Mouse (Mus musculus) midbrain, embryonic 16.5 days (tissue): Measurements from ENCODE around the gene Fars2. TPM values are rescaled to one million over a fixed set of nuclear protein-coding genes. Genes with fewer than 3 reads are reported as not detected.

Experiments
- ATAC-seq: fragments of 200-750 bp; cut with Nextera tagmentation; 2 replicates; pipeline ENCODE4 v1.8.0; 2017; ENCODE audit warnings: moderate TSS enrichment
- H3K27ac ChIP-seq: fragments of 300-500 bp; sonication (generic); 2 replicates; pipeline ENCODE4 v1.5.1; 2014; ENCODE audit warnings: mild to moderate bottlenecking, low read length, mixed read lengths
- H3K27me3 ChIP-seq: fragments of 300-500 bp; sonication (generic); 2 replicates; pipeline ENCODE4 v1.6.1; 2014; ENCODE audit warnings: low read depth, low read length, mixed read lengths; ENCODE audit not compliant: control insufficient read depth, insufficient read depth
- H3K36me3 ChIP-seq: fragments of 300-500 bp; sonication (generic); 2 replicates; pipeline ENCODE4 v1.6.1; 2014; ENCODE audit warnings: mild to moderate bottlenecking, low read length, moderate library complexity, mixed read lengths; ENCODE audit not compliant: control insufficient read depth, insufficient read depth
- H3K4me1 ChIP-seq: fragments of 300-500 bp; sonication (generic); 2 replicates; pipeline ENCODE4 v1.6.1; 2014; ENCODE audit warnings: mild to moderate bottlenecking, low read length, mixed read lengths; ENCODE audit not compliant: control insufficient read depth, insufficient read depth
- H3K4me2 ChIP-seq: fragments of 300-500 bp; sonication (generic); 2 replicates; pipeline ENCODE4 v1.6.1; 2014; ENCODE audit warnings: mild to moderate bottlenecking, low read length, mixed read lengths
- H3K4me3 ChIP-seq: fragments of 300-500 bp; sonication (generic); 2 replicates; pipeline ENCODE4 v1.5.1; 2014; ENCODE audit warnings: low read depth, mild to moderate bottlenecking, low read length, moderate library complexity, mixed read lengths
- H3K9ac ChIP-seq: fragments of 300-500 bp; sonication (generic); 2 replicates; pipeline ENCODE4 v1.6.1; 2014; ENCODE audit warnings: low read depth, low read length, mixed read lengths
- H3K9me3 ChIP-seq: fragments of 300-500 bp; sonication (generic); replicated peaks from 2 replicates; pipeline ENCODE4 v1.6.1; 2014; ENCODE audit warnings: mild to moderate bottlenecking, low read length, mixed read lengths; ENCODE audit not compliant: control insufficient read depth, poor library complexity, severe bottlenecking
- WGBS: fragments of 180-500 bp; shearing (Covaris S2); extraction: QIAGEN DNeasy Blood & Tissue Kit; methylation state at CpG from one replicate; pipeline ENCODE4 v1.1.7; 2014; 5-methylcytosine and 5-hydroxymethylcytosine counted together
- polyA plus RNA-seq: library from polyadenylated mRNA; unstranded; fragments of >200 nt; fragmentation: Nextera tagmentation; extraction: Ambion mirVana; gene quantifications from 2 replicates; pipeline ENCODE4 v1.2.1, GENCODE M21; 2015

Fars2 gene
- polyA plus RNA-seq, 1 experiment from 2014 or later: 29.1 TPM

DNA sequence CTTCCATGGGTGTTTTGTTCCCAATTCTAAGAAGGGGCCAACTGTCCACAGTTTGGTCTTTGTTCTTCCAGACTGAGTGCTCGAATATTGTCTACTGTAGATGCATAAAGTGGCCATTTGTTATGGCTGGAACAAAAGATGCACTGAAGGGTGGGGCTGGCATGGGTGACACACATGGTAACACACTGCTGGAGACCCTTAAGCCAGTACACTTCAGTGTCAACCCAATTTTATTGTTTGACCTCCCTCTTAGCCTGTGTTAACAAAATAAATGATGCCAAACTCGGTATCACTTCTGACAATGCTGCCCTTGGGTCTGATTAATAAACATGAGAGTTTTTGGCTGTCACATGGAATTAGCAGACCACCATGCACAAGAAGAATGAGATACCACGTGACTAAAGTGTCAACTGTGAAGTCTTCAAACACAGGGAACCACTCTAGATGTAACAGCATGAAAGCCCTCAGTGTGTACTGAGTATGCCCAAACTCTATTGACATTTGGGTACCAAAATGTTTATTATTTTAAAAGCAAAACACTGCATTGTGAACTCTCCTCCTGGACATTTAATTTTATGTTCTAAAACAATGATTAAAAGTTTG lies 590.0 kb downstream of the Fars2 start:
- ATAC-seq: no peak
- Histone ChIP-seq H3K4me3 (no peak overlapping the region), H3K4me2 (no peak overlapping the region), H3K9ac (no peak overlapping the region), H3K9me3 (no peaks in the 10 kb centered on the region), H3K27ac (no peak overlapping the region), H3K4me1 (no peaks in the 10 kb centered on the region), H3K36me3 (no peaks in the 10 kb centered on the region), H3K27me3 (no peaks in the 10 kb centered on the region)
- 27% methylated on average over 3 of the region's 3 CpGs for WGBS

DNA sequence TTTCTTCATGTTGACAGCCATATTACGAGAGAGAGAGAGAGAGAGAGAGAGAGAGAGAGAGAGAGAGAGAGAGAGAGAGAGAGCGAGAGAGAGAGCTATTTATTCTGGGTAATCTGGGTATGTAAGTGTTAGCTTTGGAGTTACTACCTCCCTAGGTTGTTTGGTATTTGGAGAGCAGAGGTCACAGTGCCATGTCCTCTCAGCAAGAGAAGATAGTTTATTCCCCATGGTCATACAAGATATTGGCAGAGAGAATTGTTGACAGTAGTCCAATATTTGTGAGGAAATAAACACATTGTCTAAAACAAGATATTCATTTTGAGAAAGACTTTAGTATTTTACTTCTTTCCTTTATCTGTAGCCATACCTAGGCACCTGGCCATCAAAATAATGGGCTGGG lies 596.9 kb downstream of the Fars2 start:
- no peaks in the 10 kb centered on the region for H3K9me3 ChIP-seq
- H3K27ac ChIP-seq: no peak overlapping the region
- WGBS: 95% methylated on average over 2 of the region's 2 CpGs

DNA sequence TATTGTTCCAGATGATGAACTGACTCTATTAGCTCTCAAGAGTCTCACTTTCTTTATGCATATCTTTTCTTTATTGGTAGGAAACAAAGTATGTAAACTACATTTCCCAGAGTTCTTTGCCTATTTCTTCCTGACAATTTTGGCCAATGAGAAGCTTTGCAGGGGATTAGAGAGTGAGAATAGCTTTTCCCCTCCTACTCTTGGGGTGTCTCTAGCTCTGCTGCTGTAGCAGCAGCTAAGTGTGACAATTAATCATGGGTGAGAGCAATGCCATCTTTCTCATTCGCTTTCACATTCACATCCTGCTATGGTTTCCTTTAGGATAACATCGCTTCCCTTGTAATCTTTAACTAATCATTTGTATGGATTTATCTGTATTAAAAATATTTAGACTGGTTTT lies 599.5 kb downstream of the Fars2 start:
- no peaks in the 10 kb centered on the region for H3K36me3 ChIP-seq
- H3K4me2 ChIP-seq: no peak overlapping the region
- H3K27me3 ChIP-seq: 0 out of 2 replicates have a peak, but pooled peaks cover 3% of the 10 kb centered on the region
- WGBS: 48% methylated on average over 2 of the region's 2 CpGs
- H3K4me3 ChIP-seq: no peak overlapping the region
- ATAC-seq: peak; percentile 86
- H3K9me3 ChIP-seq: no peaks in the 10 kb centered on the region
- H3K4me1 ChIP-seq: no peaks in the 10 kb centered on the region
- no peak overlapping the region for H3K27ac ChIP-seq
- no peak overlapping the region for H3K9ac ChIP-seq

More for the DNA sequence above, 596.9 kb downstream of the Fars2 start:
- no peaks in the 10 kb centered on the region for H3K4me1 ChIP-seq
- no peak for ATAC-seq
- H3K4me3 ChIP-seq: no peak overlapping the region
- H3K27me3 ChIP-seq: no peaks in the 10 kb centered on the region
- no peaks in the 10 kb centered on the region for H3K36me3 ChIP-seq
- H3K4me2 ChIP-seq: no peak overlapping the region
- no peak overlapping the region for H3K9ac ChIP-seq

DNA sequence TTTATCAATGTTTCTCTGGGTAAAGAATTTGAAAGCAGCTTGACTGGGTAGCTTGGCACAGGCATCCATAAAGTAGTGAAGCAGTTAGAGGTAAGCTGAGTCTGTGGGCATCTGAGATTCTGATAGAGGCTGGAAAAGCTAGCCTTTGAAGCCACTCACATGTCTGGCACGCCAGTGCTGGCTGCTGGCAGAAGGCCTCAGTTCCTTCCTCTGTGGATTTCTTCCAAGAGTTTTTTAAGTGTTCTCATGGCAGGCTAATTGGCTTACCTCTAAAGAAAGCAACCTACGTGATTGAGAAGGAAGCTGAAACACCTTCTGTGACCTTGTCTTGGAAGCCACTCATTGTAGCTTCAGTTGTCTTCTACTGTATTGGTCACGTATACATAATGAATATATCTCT lies 600.2 kb downstream of the Fars2 start:
- H3K4me2 ChIP-seq: no peak overlapping the region
- no peak for ATAC-seq
- H3K27ac ChIP-seq: no peak overlapping the region
- no peaks in the 10 kb centered on the region for H3K36me3 ChIP-seq
- H3K27me3 ChIP-seq: peaks cover 8% of the 10 kb centered on the region
- 62% methylated on average over 3 of the region's 3 CpGs for WGBS
- H3K4me1 ChIP-seq: no peaks in the 10 kb centered on the region
- no peak overlapping the region for H3K9ac ChIP-seq
- H3K4me3 ChIP-seq: no peak overlapping the region
- H3K9me3 ChIP-seq: no peaks in the 10 kb centered on the region

DNA sequence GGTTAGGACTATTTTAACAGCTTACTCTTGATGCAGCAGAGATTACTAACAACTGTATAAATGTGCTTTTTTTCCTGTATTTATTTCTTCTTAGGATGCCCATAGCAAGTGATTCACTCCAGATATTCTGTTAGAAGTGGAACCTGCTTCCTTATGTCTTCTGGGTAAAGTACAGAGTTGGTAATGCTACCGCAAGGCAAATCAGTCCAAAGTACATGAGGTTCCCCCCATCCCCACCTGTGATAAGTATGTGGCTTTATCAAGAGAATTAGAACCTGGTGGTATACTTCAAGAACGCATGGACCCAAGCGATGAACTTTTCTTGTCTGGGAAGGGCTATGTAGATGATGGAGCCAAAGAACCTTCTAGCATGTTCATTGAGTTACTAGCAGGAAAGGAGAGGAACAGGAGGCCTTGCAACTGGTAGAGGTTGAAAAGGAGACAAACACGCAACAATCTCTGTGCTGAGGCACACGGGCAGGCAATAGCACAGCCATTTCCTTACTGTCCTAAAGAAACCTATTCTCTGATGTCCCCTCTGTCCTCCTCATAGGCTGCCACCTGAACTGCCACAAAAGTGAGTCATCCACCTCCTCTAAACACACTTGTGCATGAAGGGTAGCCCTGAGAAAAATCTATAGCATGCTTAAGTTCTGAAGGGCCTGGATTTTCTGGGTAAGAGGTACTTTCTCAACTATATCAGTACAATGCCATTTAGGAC lies 603.2 kb downstream of the Fars2 start:
- H3K9ac ChIP-seq: no peak overlapping the region
- peaks cover 16% of the 10 kb centered on the region for H3K4me1 ChIP-seq
- peaks cover 10% of the 10 kb centered on the region for H3K27me3 ChIP-seq
- no peak for ATAC-seq
- H3K36me3 ChIP-seq: no peaks in the 10 kb centered on the region
- whole genome bisulfite sequencing: 92% methylated on average over 5 of the region's 5 CpGs
- no peak overlapping the region for H3K4me3 ChIP-seq
- H3K9me3 ChIP-seq: no peaks in the 10 kb centered on the region
- no peak overlapping the region for H3K27ac ChIP-seq
- no peak overlapping the region for H3K4me2 ChIP-seq

DNA sequence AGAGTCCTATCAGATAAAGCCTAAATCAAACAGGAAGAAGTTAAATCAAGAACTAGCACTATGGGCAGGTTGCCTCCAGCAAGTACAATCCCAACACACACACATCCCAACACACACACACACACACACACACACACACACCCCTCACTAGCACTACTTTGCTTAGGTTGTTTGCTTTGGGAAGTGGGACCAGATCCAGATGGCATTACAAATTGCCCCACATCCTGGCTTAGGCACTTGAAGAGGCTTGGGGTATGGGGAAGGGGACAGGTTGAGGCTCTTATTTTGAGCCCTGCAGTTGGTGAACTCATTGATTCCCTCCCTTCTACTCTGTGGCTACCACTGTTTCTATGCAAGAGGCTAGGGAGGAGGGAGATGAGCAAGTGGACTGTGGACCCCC lies 605.1 kb downstream of the Fars2 start:
- no peak overlapping the region for H3K4me2 ChIP-seq
- no peak overlapping the region for H3K9ac ChIP-seq
- no peak overlapping the region for H3K27ac ChIP-seq
- peaks cover 19% of the 10 kb centered on the region for H3K4me1 ChIP-seq
- H3K4me3 ChIP-seq: no peak overlapping the region
- no peaks in the 10 kb centered on the region for H3K9me3 ChIP-seq
- ATAC-seq: no peak
- H3K36me3 ChIP-seq: no peaks in the 10 kb centered on the region
- H3K27me3 ChIP-seq: peaks cover 10% of the 10 kb centered on the region

DNA sequence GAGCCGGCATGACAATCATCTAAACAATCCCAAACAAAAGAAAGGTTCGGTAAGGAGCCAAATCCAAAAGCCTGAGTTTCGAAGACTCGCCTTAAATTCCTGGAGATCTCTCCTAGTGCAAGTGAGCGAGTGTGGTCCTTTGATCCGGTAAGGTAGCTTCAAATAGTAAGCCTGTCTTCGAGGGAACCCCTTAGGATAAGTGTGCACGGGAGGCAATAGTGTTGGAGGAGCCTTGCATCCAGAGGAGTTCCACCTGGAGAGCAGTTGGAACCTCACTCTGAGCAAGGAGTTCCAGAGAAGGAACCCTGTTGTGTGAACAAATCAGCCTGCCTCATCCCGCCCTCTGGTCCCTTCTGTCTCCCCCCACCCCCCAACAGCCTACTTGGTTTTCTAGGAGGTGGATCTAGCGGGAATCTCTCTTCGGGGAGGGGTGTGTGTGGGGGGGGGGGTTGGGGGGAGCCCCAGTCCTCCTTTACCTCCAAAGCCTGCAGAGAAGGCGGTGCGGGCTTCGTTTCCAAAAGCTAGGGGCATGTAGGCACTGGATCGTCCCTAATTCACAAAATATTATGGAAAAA lies 606.6 kb downstream of the Fars2 start:
- Histone ChIP-seq H3K4me2 (peak overlapping the region; percentile 47), H3K4me3 (no peak overlapping the region), H3K9me3 (no peaks in the 10 kb centered on the region), H3K9ac (no peak overlapping the region; the same call in 1 of the 2 replicates), H3K27ac (peak overlapping the region; percentile 89), H3K27me3 (peaks cover 15% of the 10 kb centered on the region), H3K36me3 (no peaks in the 10 kb centered on the region), H3K4me1 (peaks cover 21% of the 10 kb centered on the region)
- 2% methylated on average over 15 of the region's 15 CpGs for WGBS
- peak; percentile 29 for ATAC-seq

DNA sequence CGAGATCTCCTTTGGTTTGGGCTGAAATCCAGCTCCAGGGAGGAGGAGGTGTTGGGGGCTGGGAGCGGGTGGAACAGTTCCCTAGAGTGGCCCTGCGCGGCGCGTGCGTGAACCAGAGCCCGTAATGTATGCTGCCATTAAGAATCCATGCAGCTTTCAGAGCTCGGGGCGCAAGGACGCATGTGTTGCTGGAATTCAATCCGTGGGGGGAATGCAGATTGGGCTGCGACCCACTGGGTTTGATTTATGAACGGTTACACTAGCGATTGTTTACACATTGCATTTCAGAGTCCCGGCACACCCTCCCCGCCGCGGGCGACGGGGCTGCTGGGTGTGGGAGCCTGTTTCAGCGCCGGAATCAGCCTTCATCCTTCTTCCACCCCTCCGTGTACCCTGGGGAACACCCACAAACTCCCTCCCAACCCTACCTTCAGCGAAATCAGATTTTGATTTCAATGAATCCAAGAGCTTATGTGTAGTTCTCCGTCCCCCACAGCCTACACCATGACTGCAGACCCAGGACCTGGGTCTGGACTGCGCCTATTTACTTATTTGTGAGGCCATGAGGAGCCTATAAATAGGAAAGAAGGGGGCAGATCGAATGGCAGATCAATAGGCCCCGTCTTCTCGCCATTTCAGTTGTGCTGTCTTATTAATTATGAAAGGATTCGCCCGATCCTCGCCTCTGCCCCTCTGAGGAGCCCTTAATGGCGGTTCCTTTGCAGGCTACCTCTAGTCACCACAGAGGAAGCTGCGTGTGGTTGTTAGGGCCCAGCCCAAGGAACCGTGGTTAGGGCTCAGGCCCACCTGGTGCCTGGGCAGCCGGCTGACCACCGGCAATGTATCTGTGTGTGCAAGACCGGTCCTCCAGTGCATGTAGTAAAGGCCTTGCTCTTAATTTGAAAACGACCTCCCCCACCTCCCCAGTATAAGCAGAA lies 607.6 kb downstream of the Fars2 start:
- ATAC-seq: peak; percentile 85
- WGBS: under 1% methylated on average over 40 of the region's 40 CpGs
- Histone ChIP-seq H3K27ac (peak overlapping the region; percentile 89), H3K9ac (peak overlapping the region; percentile 48), H3K4me1 (peaks cover 21% of the 10 kb centered on the region), H3K9me3 (no peaks in the 10 kb centered on the region), H3K4me3 (peak overlapping the region; percentile 16; the same call in 1 of the 2 replicates), H3K4me2 (peak overlapping the region; percentile 47), H3K36me3 (no peaks in the 10 kb centered on the region), H3K27me3 (peaks cover 15% of the 10 kb centered on the region)
